Mouse (Mus musculus): ENCODE data around the gene Dbr1.

The Dbr1 gene

GRCm38 (mm10) chr9:99620196-99620595 lies 44.6 kb downstream of the Dbr1 start:
- DNase-seq: no peak

GRCm38 (mm10) chr9:99622034-99622433 lies 46.4 kb downstream of the Dbr1 start:
- no peak for DNase-seq

GRCm38 (mm10) chr9:99622966-99623365 lies 47.4 kb downstream of the Dbr1 start:
- DNase-seq: no peak

- DNase-seq: no peak
Measured at GRCm38 (mm10) chr9:99624117-99624516, 48.5 kb downstream of the Dbr1 start.

- no peak for DNase-seq
Measured at GRCm38 (mm10) chr9:99628581-99628980, 53.0 kb downstream of the Dbr1 start.

- DNase-seq: peak; percentile 59
Measured at GRCm38 (mm10) chr9:99629281-99630011, 53.8 kb downstream of the Dbr1 start, which contains the start of gene Dzip1l. Gene Dzip1l (plus strand): TSS chr9:99629496.

- DNase-seq: no peak
Measured at GRCm38 (mm10) chr9:99630071-99630470, 54.5 kb downstream of the Dbr1 start.

- no peak for DNase-seq
Measured at GRCm38 (mm10) chr9:99630528-99631125, 55.0 kb downstream of the Dbr1 start.

- DNase-seq: no peak
Measured at GRCm38 (mm10) chr9:99631781-99632180, 56.2 kb downstream of the Dbr1 start.

- no peak for DNase-seq
Measured at GRCm38 (mm10) chr9:99632264-99632663, 56.7 kb downstream of the Dbr1 start.
